Mouse (Mus musculus) heart, embryonic 13.5 days (tissue): ENCODE measurements around the gene Gm5431. TPM values are rescaled to one million over a fixed set of nuclear protein-coding genes. Genes with fewer than 3 reads are reported as not detected.

Experiments
- ATAC-seq: fragments of 200-750 bp; cut with Nextera tagmentation; 2 replicates; pipeline ENCODE4 v1.8.0; 2017; ENCODE audit warnings: moderate TSS enrichment; ENCODE audit not compliant: insufficient number of reproducible peaks, low FRiP score, low TSS enrichment; ENCODE audit errors: extremely low read depth
- H3K27ac ChIP-seq: fragments of 300-500 bp; sonication (generic); replicated peaks from 2 replicates; pipeline ENCODE4 v1.5.1; 2015; ENCODE audit warnings: moderate library complexity, mild to moderate bottlenecking, inconsistent platforms
- H3K27me3 ChIP-seq: fragments of 300-500 bp; sonication (generic); replicated peaks from 2 replicates; pipeline ENCODE4 v1.6.1; 2015; ENCODE audit warnings: mild to moderate bottlenecking, inconsistent platforms
- H3K36me3 ChIP-seq: fragments of 300-500 bp; sonication (generic); 2 replicates; pipeline ENCODE4 v1.6.1; 2015; ENCODE audit warnings: mild to moderate bottlenecking, inconsistent platforms
- H3K4me1 ChIP-seq: fragments of 300-500 bp; sonication (generic); 2 replicates; pipeline ENCODE4 v1.6.1; 2015; ENCODE audit warnings: inconsistent platforms
- H3K4me2 ChIP-seq: fragments of 300-500 bp; sonication (generic); 2 replicates; pipeline ENCODE4 v1.6.1; 2015; ENCODE audit warnings: inconsistent platforms, mild to moderate bottlenecking, moderate library complexity
- H3K4me3 ChIP-seq: fragments of 300-500 bp; sonication (generic); 2 replicates; pipeline ENCODE4 v1.5.1; 2015; ENCODE audit warnings: moderate library complexity, mild to moderate bottlenecking, inconsistent platforms
- H3K9ac ChIP-seq: fragments of 300-500 bp; sonication (generic); 2 replicates; pipeline ENCODE4 v1.6.1; 2015; ENCODE audit warnings: inconsistent platforms, mild to moderate bottlenecking, moderate library complexity
- H3K9me3 ChIP-seq: fragments of 300-500 bp; sonication (generic); 2 replicates; pipeline ENCODE4 v1.6.1; 2016; ENCODE audit warnings: inconsistent platforms
- WGBS: fragments of 180-500 bp; shearing (Covaris S2); methylation state at CpG from one replicate; pipeline ENCODE4 v1.1.7; 2015; ENCODE audit warnings: mixed read lengths; 5-methylcytosine and 5-hydroxymethylcytosine counted together
- polyA plus RNA-seq: library from polyadenylated mRNA; unstranded; fragments of >200 nt; fragmentation: Nextera tagmentation; extraction: Ambion mirVana; gene quantifications from 2 replicates; pipeline ENCODE4 v1.2.1, GENCODE M21; 2015

Gene Gm5431
- polyA plus RNA-seq, 1 experiment from 2014 or later, result 0.17 TPM

- Histone ChIP-seq H3K4me1 (peaks cover 44% of the 10 kb centered on the region), H3K4me2 (peak overlapping the region; percentile 91), H3K4me3 (peak overlapping the region; percentile 64), H3K36me3 (peaks cover 13% of the 10 kb centered on the region), H3K27me3 (no peaks in the 10 kb centered on the region; the same call in 1 of the 2 replicates), H3K27ac (peak overlapping the region; percentile 63), H3K9me3 (no peaks in the 10 kb centered on the region), H3K9ac (peak overlapping the region; percentile 86)
- ATAC-seq, result no peak
- WGBS, result 48% methylated on average over 7 of the region's 7 CpGs
These were observed 32.5 kb downstream of the Gm5431 start for GRCm38 (mm10) chr11:48869380-48870110.

GRCm38 (mm10) chr11:48866481-48866880 lies 35.5 kb downstream of the Gm5431 start:
- Histone ChIP-seq H3K27ac (no peak overlapping the region), H3K9ac (no peak overlapping the region), H3K4me3 (no peak overlapping the region), H3K27me3 (no peaks in the 10 kb centered on the region), H3K4me2 (no peak overlapping the region), H3K4me1 (peaks cover 29% of the 10 kb centered on the region), H3K9me3 (no peaks in the 10 kb centered on the region), H3K36me3 (peaks cover 13% of the 10 kb centered on the region)
- WGBS, result 92% methylated on average over 9 of the region's 9 CpGs
- ATAC-seq, result no peak

- ATAC-seq, result no peak
- H3K4me2 ChIP-seq, result no peak overlapping the region
- no peak overlapping the region for H3K4me3 ChIP-seq
- H3K4me1 ChIP-seq, result peaks cover 7% of the 10 kb centered on the region
- H3K36me3 ChIP-seq, result peaks cover 13% of the 10 kb centered on the region
- H3K9ac ChIP-seq, result no peak overlapping the region
- 72% methylated on average over 3 of the region's 3 CpGs for WGBS
- H3K27ac ChIP-seq, result no peak overlapping the region
- H3K9me3 ChIP-seq, result no peaks in the 10 kb centered on the region
- H3K27me3 ChIP-seq, result peaks cover 7% of the 10 kb centered on the region; the same call in 1 of the 2 replicates
These were observed 38.2 kb downstream of the Gm5431 start for GRCm38 (mm10) chr11:48863808-48864207.

GRCm38 (mm10) chr11:48862784-48863319 lies 39.2 kb downstream of the Gm5431 start:
- peaks cover 7% of the 10 kb centered on the region; the same call in 1 of the 2 replicates for H3K27me3 ChIP-seq
- no peak overlapping the region for H3K9ac ChIP-seq
- H3K9me3 ChIP-seq, result no peaks in the 10 kb centered on the region
- no peak overlapping the region for H3K4me3 ChIP-seq
- H3K4me1 ChIP-seq, result peaks cover 10% of the 10 kb centered on the region
- WGBS, result 71% methylated on average over 1 of the region's 1 CpGs
- ATAC-seq, result no peak
- no peak overlapping the region for H3K27ac ChIP-seq
- H3K36me3 ChIP-seq, result peaks cover 13% of the 10 kb centered on the region
- H3K4me2 ChIP-seq, result no peak overlapping the region

GRCm38 (mm10) chr11:48859014-48859413 lies 43.0 kb downstream of the Gm5431 start:
- no peaks in the 10 kb centered on the region for H3K9me3 ChIP-seq
- no peak for ATAC-seq
- H3K9ac ChIP-seq, result no peak overlapping the region
- H3K27ac ChIP-seq, result no peak overlapping the region
- H3K4me2 ChIP-seq, result peak overlapping the region; percentile 93
- under 1% methylated on average over 6 of the region's 6 CpGs for WGBS
- H3K36me3 ChIP-seq, result no peaks in the 10 kb centered on the region
- peak overlapping the region; percentile 81 for H3K4me3 ChIP-seq
- H3K27me3 ChIP-seq, result peaks cover 7% of the 10 kb centered on the region; the same call in 1 of the 2 replicates
- peaks cover 25% of the 10 kb centered on the region for H3K4me1 ChIP-seq

- WGBS, result under 1% methylated on average over 31 of the region's 31 CpGs
- H3K4me2 ChIP-seq, result peak overlapping the region; percentile 93
- no peaks in the 10 kb centered on the region for H3K36me3 ChIP-seq
- H3K4me3 ChIP-seq, result peak overlapping the region; percentile 81
- H3K27ac ChIP-seq, result 0 out of 2 replicates have a peak overlapping the region, but pooled peaks have one; percentile 12
- peak overlapping the region; percentile 81 for H3K9ac ChIP-seq
- peak; percentile 51; the same call in 1 of the 2 replicates for ATAC-seq
- H3K27me3 ChIP-seq, result peaks cover 20% of the 10 kb centered on the region
- no peaks in the 10 kb centered on the region for H3K9me3 ChIP-seq
- H3K4me1 ChIP-seq, result peaks cover 39% of the 10 kb centered on the region
These were observed 48.4 kb downstream of the Gm5431 start for GRCm38 (mm10) chr11:48853474-48854180.

GRCm38 (mm10) chr11:48852624-48853473 lies 49.2 kb downstream of the Gm5431 start:
- no peaks in the 10 kb centered on the region for H3K9me3 ChIP-seq
- peak overlapping the region; percentile 81 for H3K4me3 ChIP-seq
- H3K27ac ChIP-seq, result peak overlapping the region; percentile 38
- H3K9ac ChIP-seq, result peak overlapping the region; percentile 77
- peaks cover 32% of the 10 kb centered on the region for H3K4me1 ChIP-seq
- peaks cover 27% of the 10 kb centered on the region for H3K27me3 ChIP-seq
- peak overlapping the region; percentile 93 for H3K4me2 ChIP-seq
- no peak for ATAC-seq
- H3K36me3 ChIP-seq, result no peaks in the 10 kb centered on the region
- 5% methylated on average over 23 of the region's 23 CpGs for WGBS

- H3K27ac ChIP-seq, result no peak overlapping the region
- peaks cover 27% of the 10 kb centered on the region for H3K27me3 ChIP-seq
- H3K36me3 ChIP-seq, result no peaks in the 10 kb centered on the region
- no peak overlapping the region for H3K9ac ChIP-seq
- peak overlapping the region; percentile 81 for H3K4me3 ChIP-seq
- ATAC-seq, result no peak
- H3K9me3 ChIP-seq, result no peaks in the 10 kb centered on the region
- H3K4me1 ChIP-seq, result peaks cover 29% of the 10 kb centered on the region
- WGBS, result 61% methylated on average over 4 of the region's 4 CpGs
- peak overlapping the region; percentile 93 for H3K4me2 ChIP-seq
These were observed 49.8 kb downstream of the Gm5431 start for GRCm38 (mm10) chr11:48852190-48852589.

GRCm38 (mm10) chr11:48851270-48851995 lies 50.6 kb downstream of the Gm5431 start:
- 78% methylated on average over 4 of the region's 4 CpGs for WGBS
- no peaks in the 10 kb centered on the region for H3K36me3 ChIP-seq
- H3K4me1 ChIP-seq, result peaks cover 27% of the 10 kb centered on the region
- H3K27me3 ChIP-seq, result peaks cover 27% of the 10 kb centered on the region
- ATAC-seq, result no peak
- no peak overlapping the region for H3K27ac ChIP-seq
- no peaks in the 10 kb centered on the region for H3K9me3 ChIP-seq
- no peak overlapping the region for H3K4me2 ChIP-seq
- no peak overlapping the region for H3K9ac ChIP-seq
- H3K4me3 ChIP-seq, result no peak overlapping the region

GRCm38 (mm10) chr11:48850240-48850639 lies 51.8 kb downstream of the Gm5431 start:
- no peaks in the 10 kb centered on the region for H3K36me3 ChIP-seq
- no peak overlapping the region for H3K27ac ChIP-seq
- H3K27me3 ChIP-seq, result peaks cover 30% of the 10 kb centered on the region
- 31% methylated on average over 2 of the region's 2 CpGs for WGBS
- peak overlapping the region; percentile 42 for H3K4me2 ChIP-seq
- no peak for ATAC-seq
- H3K4me1 ChIP-seq, result peaks cover 27% of the 10 kb centered on the region
- H3K4me3 ChIP-seq, result no peak overlapping the region
- no peak overlapping the region for H3K9ac ChIP-seq
- H3K9me3 ChIP-seq, result no peaks in the 10 kb centered on the region
